Mouse (Mus musculus) embryo, embryonic 11.5 days (tissue): ENCODE results near the gene Hdac7.
A peak's percentile ranks its signal among the peaks of the same experiment; 100 is the strongest.

ENCODE experiments used
- DNase-seq: peaks from one replicate; pipeline ENCODE4 v3.0.0-alpha.2; 2012; ENCODE audit warnings: low read depth, low spot score

The Hdac7 gene

DNA sequence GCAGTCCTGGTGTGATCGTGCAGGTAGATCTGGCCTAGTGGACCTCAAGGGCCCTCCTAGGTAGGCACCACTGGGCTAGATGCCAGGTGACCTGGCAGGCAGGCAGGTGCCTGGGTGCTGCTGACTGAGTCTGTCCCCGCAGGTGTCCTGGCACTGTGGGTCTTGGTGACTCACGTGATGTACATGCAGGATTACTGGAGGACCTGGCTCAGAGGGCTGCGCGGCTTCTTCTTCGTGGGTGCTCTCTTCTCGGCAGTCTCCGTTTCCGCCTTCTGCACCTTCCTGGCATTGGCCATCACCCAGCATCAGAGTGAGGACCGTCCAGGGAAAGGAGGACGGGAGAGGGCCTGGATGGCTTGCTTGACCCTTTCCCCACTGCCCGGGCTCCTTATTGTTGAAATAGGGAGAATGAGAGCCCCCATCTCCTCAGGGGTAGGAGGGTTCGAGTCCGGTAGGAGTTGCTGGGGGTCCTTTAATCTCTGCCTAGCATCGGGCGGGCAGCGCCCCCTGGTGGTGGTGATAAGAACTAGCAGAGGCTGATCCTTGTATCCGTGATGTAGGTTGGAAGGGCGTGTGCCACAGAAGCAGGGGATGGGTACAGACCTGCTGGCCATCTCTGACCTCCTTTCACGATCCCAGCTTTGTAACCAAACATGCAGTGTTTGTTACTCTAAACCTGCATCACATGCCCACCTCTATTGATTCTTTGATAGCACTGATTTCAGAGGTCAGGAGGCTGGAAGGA, 54.4 kb downstream of the Hdac7 start:
- no peak for DNase-seq

DNA sequence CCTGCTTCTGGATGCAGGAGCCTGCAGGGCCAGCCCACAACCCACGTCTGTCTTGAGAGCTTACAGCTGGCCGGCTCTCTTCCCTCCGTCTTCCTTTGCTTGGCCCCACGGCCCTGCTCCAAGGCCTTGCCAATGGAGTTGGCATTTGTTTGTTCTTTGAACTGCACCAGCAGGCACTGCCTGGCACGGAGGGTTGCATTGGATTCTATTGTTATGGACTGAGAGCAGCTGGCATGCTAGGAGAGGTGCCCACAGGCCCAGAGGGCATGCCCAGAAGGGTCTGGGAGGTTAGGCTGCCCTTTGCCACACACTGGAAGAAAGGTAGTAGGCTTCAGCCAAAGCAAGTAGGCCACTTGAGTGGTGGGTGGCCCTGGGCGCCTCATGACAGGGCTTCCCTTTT, 55.5 kb downstream of the Hdac7 start:
- no peak for DNase-seq

DNA sequence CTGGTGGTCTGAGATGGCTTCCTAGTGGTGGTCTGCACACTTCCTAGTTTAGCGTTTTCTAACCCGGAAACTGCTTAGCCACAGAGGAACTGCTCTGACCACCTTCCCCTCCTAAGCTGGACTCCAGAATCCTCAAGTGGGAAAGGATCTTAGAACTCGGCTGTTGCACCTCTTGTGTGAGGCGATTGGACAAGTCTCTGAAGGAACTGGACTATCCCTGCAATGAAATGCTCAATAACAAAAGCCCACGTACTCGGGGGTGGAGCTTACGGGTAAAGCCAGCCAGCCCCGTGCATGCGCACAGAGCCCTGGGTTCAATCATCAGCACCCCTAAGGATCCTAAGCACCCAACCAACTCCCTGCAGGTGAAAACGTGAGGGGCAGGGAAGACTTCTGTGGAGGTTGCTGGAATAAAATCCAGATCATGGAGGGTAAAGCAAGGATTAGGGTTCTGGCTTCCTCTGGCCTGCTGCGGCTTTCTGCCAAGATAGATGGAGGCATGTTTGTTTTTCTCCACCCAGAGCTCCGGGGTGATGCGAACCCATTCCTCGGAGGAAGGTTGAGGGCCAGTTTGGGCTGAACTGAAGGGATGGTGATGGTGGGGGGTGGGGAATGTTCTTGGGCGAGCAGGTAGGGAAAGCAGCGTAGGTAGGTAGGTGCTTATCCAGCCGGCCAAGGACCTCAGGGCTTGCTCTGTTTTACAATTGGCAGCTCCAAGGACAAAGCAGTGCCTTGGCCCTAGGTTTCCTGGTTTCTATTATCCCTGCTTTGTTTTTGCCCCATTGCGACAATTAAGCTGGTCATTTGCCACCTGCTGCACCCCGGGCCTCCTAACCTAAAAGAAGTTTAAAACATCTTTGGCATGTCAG, 56.3 kb downstream of the Hdac7 start:
- no peak for DNase-seq

DNA sequence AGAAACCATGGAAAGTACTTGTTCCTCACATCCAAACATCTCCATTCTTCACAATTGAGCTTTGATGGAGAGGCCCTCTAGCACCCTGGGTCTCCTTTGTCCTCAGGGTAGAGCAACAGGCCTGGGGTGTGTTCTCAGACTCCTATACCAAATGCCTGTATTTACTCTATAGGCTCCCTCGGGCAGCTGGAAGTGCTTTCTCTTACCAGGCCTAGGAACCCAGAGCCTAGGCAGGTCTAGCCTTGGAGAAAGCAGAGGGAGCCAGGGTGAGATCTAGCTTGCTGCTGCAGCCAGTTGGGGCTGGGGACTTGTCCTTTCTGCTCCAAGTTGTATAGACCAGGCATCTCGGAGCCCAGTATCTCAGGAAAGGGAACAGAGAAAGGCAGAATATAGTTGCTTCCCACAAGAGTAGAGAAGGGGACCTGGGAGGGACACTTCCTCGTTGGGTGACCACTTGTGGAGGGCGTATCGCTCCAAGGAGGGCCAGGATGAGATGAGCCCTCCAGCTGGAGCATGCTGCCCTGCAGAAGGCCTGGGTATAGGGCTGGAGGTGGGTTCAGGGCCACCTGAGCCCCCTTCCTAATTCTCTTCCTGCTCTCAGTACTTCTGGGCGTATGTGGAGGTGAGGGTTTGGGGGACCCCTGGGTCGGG, 57.0 kb downstream of the Hdac7 start:
- DNase-seq, result no peak

DNA sequence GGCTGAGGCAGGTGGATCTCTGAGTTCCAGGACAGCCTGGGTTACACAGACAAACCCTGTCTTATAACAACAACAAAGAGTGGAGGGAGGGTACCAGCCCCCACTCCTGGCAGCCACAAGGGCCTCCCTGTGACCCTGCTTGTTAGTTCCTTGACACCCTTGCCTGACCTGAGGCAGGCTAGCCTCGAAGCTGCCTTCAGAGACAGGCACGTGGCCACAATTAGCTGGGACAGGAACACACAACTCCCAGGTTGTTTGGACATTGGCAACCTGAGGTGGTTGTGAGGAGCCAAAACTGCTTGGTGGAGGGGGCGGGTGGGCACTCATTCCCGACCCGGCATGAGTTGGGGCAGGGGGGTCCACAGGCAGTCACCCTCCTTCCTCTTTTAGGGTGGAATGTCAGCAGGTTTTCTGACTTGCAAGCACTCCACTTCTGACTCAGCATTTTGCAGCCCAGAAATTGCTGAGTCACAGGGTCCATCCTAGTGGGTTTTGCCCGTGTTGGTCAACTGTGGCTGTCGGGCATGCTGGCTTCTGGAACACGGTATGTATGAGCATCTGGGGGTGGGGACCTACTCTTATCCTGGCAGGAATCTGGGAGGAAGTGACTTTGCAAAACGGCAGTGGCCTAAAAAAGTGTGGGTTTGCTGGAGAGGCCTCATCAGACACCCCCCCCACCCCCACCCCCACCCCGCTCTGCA, 57.7 kb downstream of the Hdac7 start:
- no peak for DNase-seq

DNA sequence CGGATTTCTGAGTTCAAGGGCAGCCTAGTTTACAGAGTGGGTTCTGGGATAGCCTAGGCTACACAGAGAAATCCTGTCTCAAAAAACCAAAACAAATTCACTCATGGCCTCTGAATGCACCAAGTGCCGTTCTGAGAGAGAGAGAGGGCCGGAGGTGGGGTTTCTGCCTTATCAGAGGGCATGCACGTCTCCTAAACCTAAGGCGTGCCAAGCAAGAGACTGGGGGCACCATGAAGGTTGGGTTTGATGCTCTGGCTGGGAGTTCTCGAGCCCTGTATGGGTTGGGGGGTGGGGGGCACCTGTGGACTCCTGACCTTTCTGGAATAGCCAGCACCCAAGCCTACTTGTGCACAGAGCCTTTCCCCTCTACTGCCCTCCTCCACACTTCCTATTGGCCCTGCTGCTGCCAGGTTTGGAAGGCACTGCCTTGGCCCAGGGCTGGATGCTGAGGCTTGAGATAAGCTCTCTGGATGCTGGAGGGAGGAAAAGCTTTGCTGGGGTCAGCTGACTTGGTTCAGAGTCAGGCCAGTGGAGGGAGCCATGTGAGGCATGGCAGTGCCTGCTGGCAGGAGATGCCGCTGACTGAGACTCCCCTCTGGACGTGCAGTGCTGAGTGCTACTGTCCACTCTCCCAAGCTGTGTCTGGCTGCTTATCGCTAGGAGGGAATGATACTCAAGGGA, 58.4 kb downstream of the Hdac7 start:
- DNase-seq, result no peak

DNA sequence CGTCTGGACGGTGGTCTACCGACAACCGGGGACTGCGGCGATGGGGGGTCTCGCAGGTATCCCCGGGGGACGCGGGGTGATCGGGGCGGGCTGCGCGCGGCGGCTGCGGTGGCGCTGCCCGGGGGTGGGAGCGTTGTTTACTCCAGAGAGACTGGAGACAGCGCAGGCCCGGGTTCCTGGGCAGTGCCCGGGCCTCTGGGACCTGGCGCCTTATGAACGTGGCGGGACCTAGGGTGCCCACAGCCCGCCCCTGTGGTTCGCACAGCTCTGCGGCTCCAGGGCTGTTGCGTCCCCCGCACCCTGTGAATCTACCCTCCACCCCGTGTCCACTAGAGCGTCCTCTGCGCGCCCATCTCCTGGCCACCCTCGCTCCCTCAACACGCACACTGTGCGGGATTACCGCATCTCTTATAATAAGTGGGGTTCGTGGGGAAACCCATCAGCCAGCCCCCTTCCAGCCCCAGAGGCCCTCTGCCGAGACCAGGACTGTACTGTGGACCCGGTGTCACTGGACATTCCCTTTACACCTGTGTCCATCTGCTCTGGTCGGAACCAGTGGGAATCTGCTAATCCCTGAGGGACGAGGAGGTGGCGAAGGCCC, 59.6 kb downstream of the Hdac7 start:
- no peak for DNase-seq

DNA sequence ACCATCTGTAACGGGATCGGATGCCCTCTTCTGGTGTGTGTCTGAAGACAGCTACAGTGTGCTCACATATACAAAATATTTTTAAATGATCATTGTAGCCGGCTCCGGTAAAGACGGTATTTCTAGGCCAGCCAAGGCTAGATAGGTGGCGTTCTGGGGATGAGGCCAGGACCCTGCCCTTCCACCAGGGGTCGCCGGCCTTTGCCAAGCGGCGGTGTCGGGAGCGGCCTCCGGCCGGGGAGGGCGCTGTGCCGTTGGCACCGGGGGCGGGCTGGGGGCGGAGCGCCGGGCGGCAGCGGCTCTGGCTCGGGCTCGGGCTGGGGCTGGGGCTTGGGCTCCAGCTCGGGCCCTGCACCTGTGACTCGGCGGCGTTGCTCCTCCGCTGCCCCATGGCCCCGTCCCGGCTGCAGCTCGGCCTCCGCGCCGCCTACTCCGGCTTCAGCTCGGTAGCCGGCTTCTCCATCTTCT, 60.2 kb downstream of the Hdac7 start:
- DNase-seq, result peak; percentile 73

DNA sequence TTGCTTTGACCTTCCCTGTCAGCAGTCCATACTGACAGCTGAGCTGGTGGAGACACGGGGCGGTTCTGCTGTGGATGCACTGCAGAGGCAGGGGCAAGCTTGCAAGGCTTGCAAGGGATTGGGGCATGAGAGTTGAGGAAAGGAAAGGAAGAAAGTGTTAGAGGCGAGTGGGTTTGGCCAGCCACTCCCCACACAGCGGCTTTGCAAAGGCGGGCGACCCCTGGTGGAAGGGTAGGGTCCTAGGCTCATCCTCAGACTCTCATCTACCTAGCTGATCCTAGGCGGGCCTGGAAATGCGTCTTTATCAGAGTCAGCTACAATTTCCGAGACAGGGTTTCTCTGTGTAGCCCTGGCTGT, 61.6 kb downstream of the Hdac7 start:
- no peak for DNase-seq

DNA sequence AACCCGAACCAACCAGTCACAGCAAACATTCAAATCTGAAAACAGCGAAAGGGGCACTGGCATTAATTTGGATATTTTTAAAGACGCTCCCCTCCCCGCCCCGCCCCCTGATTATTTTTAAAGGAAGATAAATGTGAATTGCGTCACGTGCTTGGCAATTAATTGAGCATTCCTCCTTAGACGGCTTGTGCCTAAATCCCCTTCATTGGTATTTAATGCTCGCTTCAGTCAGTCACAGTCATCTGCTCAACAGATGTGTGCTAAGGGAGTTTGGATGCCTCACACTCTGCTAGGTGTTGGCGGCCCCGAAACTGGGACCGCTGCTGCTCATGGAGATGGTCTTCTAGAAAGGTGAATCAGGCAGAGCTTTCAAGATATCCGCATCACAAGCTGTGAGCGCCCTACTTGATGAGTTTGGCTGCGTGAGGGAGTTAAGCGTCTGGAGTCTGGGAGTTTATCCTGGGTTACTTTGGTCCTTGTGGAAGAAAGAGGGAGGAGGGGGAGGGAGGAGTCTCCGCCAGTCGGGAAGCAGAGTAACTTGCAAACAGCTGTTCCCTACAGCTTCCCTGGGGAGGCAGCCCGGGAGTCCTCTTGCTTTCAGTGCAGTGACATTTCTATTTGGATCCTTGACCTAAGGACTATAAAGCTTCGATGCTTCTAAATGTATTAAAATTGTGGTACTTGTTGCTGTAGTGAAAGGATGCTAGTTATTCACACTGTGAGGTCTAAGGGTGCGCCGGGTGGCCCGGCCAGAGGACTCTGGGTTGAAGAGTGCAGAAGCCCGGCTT, 62.1 kb downstream of the Hdac7 start:
- no peak for DNase-seq

DNA sequence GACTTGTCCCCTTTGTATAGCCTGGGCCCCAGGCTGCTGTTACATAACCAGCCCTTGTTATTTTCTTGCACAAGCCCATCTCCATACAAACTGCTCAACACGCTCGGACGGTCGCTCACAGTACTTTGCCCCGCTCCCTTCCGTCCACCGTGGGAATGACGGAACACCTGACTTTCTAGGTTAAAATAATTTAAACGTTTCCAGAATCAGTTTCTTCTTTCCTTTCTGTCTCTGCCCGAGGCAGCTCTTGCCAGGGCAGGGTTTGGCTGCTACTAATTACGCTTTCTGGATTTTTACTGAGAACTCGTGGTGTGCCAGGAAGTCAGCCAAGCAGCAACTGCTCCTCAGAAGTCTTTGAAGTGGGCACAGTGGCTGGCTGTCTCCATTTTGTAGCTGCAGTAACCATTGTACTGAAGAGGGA, 63.7 kb downstream of the Hdac7 start:
- no peak for DNase-seq

DNA sequence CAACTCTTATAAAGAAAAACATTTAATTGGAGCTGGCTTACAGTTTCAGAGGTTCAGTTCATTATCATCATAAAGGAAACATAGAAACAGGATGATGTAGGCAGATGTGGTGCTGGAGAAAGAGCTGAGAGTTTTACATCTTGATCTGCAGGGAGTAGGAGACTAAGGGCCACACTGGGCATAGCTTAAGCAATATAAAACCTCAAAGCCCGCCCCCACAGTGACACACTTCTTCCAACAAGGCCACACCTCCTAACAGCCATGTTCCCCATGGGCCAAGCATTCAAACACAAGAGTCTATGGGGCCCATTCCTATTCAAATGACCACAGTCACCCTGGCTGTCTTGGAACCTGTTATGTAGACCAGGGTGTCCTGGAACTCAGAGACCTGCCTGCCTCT, 64.7 kb downstream of the Hdac7 start:
- DNase-seq, result no peak

DNA sequence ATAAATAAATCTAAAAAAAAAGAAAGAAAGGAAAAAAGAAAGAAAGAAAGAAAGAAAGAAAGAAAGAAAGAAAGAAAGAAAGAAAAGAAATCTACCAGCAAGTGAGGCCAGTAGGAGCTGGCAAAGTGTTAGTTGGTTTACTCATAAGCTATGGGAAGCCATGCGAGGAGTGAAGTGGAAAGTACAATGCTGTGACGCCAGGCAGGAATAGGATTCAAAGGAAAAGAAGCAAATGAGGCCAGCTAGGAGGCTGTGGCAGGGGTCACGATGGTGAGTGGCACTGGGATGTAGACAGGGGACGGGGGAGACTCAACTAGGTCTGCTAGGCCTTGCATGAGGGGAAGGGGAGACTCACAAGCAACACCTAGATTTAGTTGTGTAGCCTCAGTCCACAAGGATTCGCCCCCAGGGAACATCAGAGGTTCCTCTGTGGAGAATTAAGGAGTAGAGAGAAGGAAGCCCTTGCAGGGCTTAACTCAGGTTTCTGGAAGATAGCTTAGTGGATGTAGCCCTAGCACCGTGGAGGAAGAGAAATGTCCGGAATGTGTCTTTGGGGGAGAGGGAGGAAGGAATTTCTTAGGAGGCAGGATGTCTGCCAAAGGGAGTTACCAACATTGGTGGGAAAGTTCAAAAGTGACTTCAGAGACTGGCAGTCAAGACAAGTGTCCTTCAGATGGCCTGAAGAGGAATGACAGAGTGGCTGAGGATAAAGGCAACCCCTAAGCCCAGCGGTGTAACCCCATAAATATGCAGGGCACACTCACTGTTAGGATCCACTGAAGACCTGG, 65.8 kb downstream of the Hdac7 start, which contains the start of gene Slc48a1:
Gene Slc48a1, plus strand, starts transcription at position 210 of the 788 bp plus-strand sequence.
- DNase-seq, result no peak

DNA sequence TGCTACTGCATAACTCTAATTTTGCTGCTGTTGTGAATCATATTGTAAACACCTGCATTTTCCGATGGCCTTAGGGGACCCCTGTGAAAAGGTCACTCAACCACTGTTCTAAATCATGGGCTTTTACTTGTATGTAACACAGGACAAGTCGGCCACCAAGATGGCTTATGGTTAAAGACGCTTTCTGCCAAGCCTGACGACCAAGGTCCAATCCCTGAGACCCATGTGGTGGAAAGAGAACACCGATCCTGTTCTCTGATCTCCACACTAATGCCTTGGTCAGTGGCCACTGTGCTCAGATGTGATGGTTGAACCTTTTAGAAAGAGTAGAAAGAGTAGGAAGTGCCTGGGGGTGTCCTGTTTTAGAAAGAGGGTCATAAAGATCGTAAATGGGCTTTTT, 67.4 kb downstream of the Hdac7 start:
- DNase-seq, result no peak

DNA sequence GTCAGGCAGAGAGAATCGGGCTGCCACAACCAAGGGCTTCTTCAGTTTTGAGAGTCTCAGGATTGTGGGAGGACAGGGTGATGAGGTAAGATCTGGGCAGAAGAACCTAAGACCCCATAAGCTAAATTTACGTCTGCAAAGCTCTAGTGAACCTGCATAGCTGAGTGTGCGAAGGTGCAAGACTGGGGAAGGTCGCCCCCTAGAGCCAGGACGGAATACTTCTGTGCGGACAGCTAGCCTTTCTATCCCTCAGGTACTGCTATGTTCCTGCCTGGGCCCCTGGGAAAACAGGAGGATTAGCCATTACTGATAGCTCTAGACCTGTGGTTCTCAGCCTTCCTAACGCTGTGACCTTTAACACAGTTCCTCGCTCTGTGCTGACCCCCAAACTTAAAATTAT, 67.8 kb downstream of the Hdac7 start:
- DNase-seq, result no peak

DNA sequence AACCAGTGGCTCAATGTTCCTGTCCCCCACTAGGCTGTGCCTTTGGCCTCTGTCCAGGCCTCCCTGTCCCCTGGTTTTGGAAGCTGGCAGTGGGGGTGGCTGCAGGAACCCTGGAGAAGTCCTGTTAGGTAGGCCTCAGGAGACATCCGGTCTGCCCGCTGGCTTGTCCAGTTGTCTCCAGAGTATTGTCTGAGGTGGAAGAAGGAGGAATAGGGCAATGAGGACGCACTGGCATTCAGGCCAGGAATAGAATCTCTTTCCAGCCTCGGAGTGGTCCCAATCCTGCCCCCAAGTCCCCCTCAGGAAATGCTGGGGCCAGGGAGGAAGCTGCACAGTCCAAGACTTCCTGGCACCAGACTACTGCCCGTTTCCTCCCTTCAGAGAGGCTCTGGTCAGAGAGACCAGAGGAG, 70.3 kb downstream of the Hdac7 start:
- no peak for DNase-seq

DNA sequence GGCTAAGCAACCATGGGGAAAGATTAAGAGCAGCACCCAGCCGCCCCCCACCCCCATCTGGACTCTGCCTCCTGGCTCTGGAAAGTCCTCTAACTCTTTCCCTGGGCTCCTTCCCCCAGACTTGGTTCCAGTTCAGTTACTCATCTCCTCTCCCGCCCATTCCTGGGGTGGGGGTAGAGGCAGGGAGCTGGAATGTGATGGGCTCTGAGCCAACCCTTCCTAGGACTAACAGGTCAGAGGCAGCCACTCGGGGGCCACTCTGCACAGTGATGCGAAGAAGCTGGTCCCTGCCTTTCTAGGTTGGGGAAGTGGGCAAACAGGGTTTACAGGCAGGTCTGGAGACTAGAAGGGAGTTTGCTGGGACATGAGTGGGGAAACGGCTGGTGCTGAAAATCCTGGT, 71.2 kb downstream of the Hdac7 start:
- no peak for DNase-seq

DNA sequence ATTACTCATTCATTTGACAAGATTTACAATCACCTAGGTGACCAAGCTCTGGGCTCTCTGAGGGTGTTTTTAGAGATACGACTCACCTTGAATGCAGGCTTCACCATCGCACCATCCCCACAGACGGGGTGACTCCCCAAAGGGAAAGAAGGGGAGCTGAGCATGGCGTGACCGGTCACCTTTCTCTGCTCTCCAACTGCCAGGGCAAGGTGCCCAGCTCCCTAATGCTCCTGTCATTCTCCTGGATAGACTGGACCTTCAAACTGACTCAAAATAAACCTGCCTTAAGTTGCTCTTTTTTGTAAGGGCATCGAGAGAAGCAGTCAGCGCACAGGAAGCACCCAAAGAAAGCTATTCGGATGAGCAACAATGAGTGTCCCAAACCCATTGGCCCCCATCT, 74.0 kb downstream of the Hdac7 start:
- no peak for DNase-seq

DNA sequence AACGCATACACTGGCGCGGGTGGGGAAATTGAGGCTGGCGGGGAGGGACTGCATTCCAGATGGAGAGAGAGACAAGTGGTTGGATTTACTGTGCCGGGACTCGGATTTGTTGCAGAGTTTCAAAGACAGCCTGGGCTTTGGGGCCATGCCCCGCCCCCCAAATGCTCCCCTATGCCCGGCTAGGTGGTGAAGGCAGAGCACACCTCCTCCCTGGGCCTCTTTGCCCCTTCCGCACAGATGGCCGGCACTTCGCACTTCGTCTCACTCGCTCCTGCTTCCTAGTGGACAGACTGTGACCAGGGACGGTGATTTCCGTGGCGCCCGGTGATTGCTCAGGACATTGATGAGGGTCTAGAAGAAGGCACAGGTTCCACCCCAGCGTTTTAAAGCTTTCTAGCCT, 76.1 kb downstream of the Hdac7 start:
- DNase-seq, result no peak
